Mouse (Mus musculus): ENCODE results near the gene Herpud1. TPM values are rescaled to one million over a fixed set of nuclear protein-coding genes. Genes with fewer than 3 reads are reported as not detected.

Herpud1 gene
- polyA plus RNA-seq, 1 experiment from 2014 or later, result 59.3 TPM

DNA sequence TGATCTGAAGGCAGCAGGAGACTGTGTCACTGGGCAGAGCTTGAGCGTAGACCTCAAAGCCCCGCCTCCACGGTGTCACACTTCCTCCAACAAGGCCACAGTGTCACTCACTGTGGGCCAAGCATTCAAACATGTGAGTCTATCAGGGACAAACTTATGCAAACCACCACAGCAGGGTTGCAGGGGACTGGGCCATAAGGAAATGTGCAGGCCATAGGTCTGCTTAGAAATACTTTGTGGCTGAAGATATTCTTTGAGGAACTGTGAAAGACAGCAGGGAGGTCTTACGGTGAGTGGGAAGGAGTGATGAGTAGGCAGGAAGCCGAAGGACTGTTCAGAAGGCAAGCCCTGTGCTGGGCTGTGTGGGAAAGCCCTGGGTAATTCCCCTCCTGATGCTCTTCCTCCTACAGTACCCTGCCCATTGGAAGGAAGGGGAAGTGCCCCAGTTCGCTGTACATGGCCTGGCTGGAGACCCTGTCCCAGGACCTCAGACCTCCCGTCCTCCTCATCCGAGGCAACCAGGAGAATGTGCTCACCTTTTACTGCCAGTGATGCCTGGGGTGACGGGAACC is 20.7 kb upstream of the Herpud1 start:
- H3K27ac ChIP-seq (ENCODE audit: low read depth, low read length), result no peak overlapping the region
- H3K4me3 ChIP-seq (ENCODE audit: low read depth, low read length), result no peak overlapping the region
- no peak overlapping the region for H3K9ac ChIP-seq (ENCODE audit: low read length)
- no peaks in the 10 kb centered on the region for H3K27me3 ChIP-seq (ENCODE audit: control insufficient read depth, insufficient read depth, low read length)
- DNase-seq (ENCODE audit: low spot score) (no peak), ATAC-seq (ENCODE audit: insufficient read depth, low FRiP score, low TSS enrichment) (no peak)
- no peak overlapping the region for H3K4me2 ChIP-seq (ENCODE audit: low read depth)
- H3K36me3 ChIP-seq (ENCODE audit: control insufficient read depth, insufficient read depth, low read length), result no peaks in the 10 kb centered on the region
- WGBS, result 87% methylated on average over 9 of the region's 9 CpGs
- H3K4me1 ChIP-seq (ENCODE audit: control insufficient read depth, insufficient read depth, low read length), result no peaks in the 10 kb centered on the region
- H3K9me3 ChIP-seq (ENCODE audit: control insufficient read depth, low read length), result no peaks in the 10 kb centered on the region

DNA sequence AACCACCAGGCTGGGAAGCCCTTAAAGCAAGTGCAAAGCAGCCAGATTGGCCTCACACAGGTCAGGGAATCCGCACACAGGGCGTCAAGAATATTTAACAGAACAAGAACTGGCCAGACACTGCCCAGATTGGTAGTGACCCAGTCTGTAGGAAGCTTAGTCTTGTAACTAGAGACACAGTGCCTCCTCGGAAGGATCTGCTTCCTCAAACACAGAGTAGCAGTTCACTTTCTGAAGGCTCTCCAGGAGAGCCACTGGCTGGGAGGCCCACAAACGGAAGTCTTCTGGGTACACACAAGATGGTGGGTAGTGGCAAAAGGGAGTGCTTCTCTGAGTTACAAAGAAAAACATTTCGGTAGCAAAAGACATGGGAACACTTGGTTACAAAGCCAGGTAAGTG is 15.4 kb upstream of the Herpud1 start:
- Histone ChIP-seq H3K4me2 (ENCODE audit: low read depth) (no peak overlapping the region), H3K36me3 (ENCODE audit: control insufficient read depth, insufficient read depth, low read length) (no peaks in the 10 kb centered on the region), H3K9me3 (ENCODE audit: control insufficient read depth, low read length) (no peaks in the 10 kb centered on the region), H3K4me3 (ENCODE audit: low read depth, low read length) (no peak overlapping the region), H3K9ac (ENCODE audit: low read length) (no peak overlapping the region), H3K27ac (ENCODE audit: low read depth, low read length) (no peak overlapping the region), H3K4me1 (ENCODE audit: control insufficient read depth, insufficient read depth, low read length) (no peaks in the 10 kb centered on the region), H3K27me3 (ENCODE audit: control insufficient read depth, insufficient read depth, low read length) (no peaks in the 10 kb centered on the region)
- 86% methylated on average over 5 of the region's 5 CpGs for WGBS
- DNase-seq (ENCODE audit: low spot score) (no peak), ATAC-seq (ENCODE audit: insufficient read depth, low FRiP score, low TSS enrichment) (no peak)

DNA sequence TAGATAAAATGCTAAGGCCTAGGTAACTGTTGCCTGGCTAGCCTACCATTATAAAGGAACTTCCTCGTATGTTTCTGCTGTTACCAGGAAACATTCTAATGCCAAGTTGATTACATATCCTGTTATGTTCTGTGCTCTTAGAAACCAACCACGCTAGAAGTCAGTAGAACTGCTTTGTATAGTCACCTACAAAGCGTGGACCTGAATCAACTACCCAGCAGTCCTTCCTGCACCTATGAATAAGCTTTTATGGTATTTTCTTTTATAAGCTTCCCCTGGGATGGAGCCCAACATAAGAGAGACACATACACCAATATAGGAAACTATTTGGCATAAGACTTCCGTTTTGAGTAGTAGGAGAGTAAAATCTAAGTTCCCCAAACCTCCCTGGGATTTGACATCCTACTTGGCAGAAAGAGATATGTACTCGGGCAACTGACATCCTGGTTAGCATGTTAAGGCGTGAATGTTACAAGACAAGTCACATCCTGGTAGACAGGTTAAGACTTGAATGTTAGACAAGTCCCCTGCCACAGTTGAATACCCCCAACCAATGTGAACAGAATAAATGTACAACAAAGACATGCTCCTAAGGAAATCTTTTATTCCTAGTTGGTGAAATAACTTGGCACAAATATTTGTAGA is 13.2 kb upstream of the Herpud1 start:
- H3K9me3 ChIP-seq (ENCODE audit: control insufficient read depth, low read length), result no peaks in the 10 kb centered on the region
- DNase-seq (ENCODE audit: low spot score) (no peak), ATAC-seq (ENCODE audit: insufficient read depth, low FRiP score, low TSS enrichment) (no peak)
- H3K27me3 ChIP-seq (ENCODE audit: control insufficient read depth, insufficient read depth, low read length), result no peaks in the 10 kb centered on the region
- H3K4me1 ChIP-seq (ENCODE audit: control insufficient read depth, insufficient read depth, low read length), result no peaks in the 10 kb centered on the region
- no peak overlapping the region for H3K4me3 ChIP-seq (ENCODE audit: low read depth, low read length)
- WGBS, result 85% methylated on average over 6 of the region's 6 CpGs
- H3K36me3 ChIP-seq (ENCODE audit: control insufficient read depth, insufficient read depth, low read length), result no peaks in the 10 kb centered on the region
- no peak overlapping the region for H3K27ac ChIP-seq (ENCODE audit: low read depth, low read length)
- no peak overlapping the region for H3K4me2 ChIP-seq (ENCODE audit: low read depth)
- H3K9ac ChIP-seq (ENCODE audit: low read length), result no peak overlapping the region

DNA sequence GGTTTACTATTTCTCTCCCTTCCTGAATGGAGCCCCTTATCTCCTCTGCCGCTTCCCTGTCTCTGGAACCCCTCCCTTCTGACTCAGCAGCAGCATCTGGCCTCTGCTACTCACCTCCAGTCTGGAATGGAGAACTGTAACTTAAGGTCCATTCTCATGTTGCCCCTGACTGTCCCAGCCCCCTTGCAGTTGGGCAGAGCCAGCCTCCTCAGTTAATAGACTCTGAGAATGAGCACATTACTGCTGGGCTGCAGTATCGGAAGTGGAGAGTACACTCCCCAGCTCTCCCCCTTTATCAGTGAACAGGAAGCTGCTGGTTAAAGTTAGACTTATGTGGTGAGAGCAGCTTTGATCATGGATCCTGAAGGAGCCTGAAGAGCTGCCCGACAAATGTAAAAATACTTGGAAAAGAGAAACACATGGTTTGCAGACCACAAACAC is 10.7 kb upstream of the Herpud1 start:
- no peaks in the 10 kb centered on the region for H3K36me3 ChIP-seq (ENCODE audit: control insufficient read depth, insufficient read depth, low read length)
- no peak overlapping the region for H3K4me3 ChIP-seq (ENCODE audit: low read depth, low read length)
- H3K4me2 ChIP-seq (ENCODE audit: low read depth), result no peak overlapping the region
- no peaks in the 10 kb centered on the region for H3K27me3 ChIP-seq (ENCODE audit: control insufficient read depth, insufficient read depth, low read length)
- no peaks in the 10 kb centered on the region for H3K9me3 ChIP-seq (ENCODE audit: control insufficient read depth, low read length)
- H3K27ac ChIP-seq (ENCODE audit: low read depth, low read length), result no peak overlapping the region
- H3K9ac ChIP-seq (ENCODE audit: low read length), result no peak overlapping the region
- ATAC-seq (ENCODE audit: insufficient read depth, low FRiP score, low TSS enrichment) (no peak), DNase-seq (ENCODE audit: low spot score) (no peak)
- no peaks in the 10 kb centered on the region for H3K4me1 ChIP-seq (ENCODE audit: control insufficient read depth, insufficient read depth, low read length)
- 78% methylated on average over 3 of the region's 3 CpGs for WGBS

DNA sequence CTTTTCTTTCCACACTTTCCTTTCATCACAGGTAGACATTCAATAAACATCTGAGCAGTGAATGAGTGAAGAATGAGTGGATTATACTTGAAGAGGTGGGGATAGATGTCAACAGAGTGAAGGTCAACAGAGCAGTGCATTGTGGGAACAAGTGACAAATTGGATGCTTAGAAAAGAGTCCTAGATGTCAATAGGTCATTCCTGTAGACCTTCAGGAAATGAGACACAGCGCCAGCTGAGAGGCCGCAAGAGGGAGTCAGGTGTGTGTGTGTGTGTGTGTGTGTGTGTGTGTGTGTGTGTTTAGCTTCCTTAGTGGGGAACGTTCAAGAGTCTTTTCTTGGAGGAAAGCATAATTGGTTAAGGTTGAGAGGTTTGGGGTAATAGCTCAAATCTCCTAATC is 10.1 kb upstream of the Herpud1 start:
- H3K36me3 ChIP-seq (ENCODE audit: control insufficient read depth, insufficient read depth, low read length), result no peaks in the 10 kb centered on the region
- H3K4me2 ChIP-seq (ENCODE audit: low read depth), result no peak overlapping the region
- ATAC-seq (ENCODE audit: insufficient read depth, low FRiP score, low TSS enrichment), result no peak
- no peak overlapping the region for H3K27ac ChIP-seq (ENCODE audit: low read depth, low read length)
- no peak overlapping the region for H3K9ac ChIP-seq (ENCODE audit: low read length)
- 88% methylated on average over 3 of the region's 3 CpGs for WGBS
- no peak overlapping the region for H3K4me3 ChIP-seq (ENCODE audit: low read depth, low read length)
- no peak for DNase-seq (ENCODE audit: low spot score)
- no peaks in the 10 kb centered on the region for H3K9me3 ChIP-seq (ENCODE audit: control insufficient read depth, low read length)
- no peaks in the 10 kb centered on the region for H3K27me3 ChIP-seq (ENCODE audit: control insufficient read depth, insufficient read depth, low read length)
- no peaks in the 10 kb centered on the region for H3K4me1 ChIP-seq (ENCODE audit: control insufficient read depth, insufficient read depth, low read length)

DNA sequence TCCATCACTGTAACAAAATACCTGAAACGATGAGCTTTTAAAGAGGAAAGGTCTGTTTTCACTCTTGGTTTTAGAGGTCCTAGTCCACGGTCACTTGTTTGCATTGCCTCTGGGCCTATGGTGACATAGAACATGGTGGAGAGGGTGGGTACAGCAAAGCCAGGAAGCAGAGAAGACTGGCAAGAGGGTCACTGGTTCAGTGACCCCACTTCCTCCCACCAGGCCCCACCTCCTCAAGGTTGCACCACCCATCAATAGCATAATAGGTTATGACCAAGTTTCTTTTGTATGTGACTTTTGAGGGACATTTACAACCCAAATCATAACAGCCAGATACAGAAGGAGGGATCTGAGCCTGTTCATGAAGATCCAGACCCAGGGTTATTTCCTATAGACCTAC is 9.7 kb upstream of the Herpud1 start:
- no peak overlapping the region for H3K27ac ChIP-seq (ENCODE audit: low read depth, low read length)
- no peaks in the 10 kb centered on the region for H3K36me3 ChIP-seq (ENCODE audit: control insufficient read depth, insufficient read depth, low read length)
- H3K27me3 ChIP-seq (ENCODE audit: control insufficient read depth, insufficient read depth, low read length), result no peaks in the 10 kb centered on the region
- DNase-seq (ENCODE audit: low spot score), result no peak
- H3K4me1 ChIP-seq (ENCODE audit: control insufficient read depth, insufficient read depth, low read length), result no peaks in the 10 kb centered on the region
- no peak overlapping the region for H3K9ac ChIP-seq (ENCODE audit: low read length)
- H3K4me2 ChIP-seq (ENCODE audit: low read depth), result no peak overlapping the region
- ATAC-seq (ENCODE audit: insufficient read depth, low FRiP score, low TSS enrichment), result no peak
- WGBS, result 96% methylated on average over 2 of the region's 2 CpGs
- no peaks in the 10 kb centered on the region for H3K9me3 ChIP-seq (ENCODE audit: control insufficient read depth, low read length)
- no peak overlapping the region for H3K4me3 ChIP-seq (ENCODE audit: low read depth, low read length)

DNA sequence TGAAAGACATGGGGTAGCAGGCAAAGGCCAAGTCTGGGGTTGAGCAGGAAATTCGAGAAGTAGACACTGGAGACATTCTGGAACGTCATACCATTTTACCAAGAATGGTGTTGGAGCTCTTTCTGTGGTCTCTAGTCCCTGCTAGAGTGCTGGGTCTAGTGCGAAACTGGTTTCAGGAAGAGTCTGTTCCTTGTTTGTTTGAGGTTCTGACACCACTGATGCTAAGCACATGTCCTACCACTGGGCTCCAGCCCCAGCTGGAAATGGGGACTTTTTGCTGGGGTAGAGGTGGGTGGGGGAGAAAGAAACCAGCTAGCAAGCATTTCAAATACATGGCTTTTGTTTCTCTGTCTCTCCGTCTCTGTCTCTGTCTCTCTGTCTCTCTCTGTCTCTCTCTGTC is 9.2 kb upstream of the Herpud1 start:
- H3K9me3 ChIP-seq (ENCODE audit: control insufficient read depth, low read length), result no peaks in the 10 kb centered on the region
- ATAC-seq (ENCODE audit: insufficient read depth, low FRiP score, low TSS enrichment) (no peak), DNase-seq (ENCODE audit: low spot score) (no peak)
- H3K9ac ChIP-seq (ENCODE audit: low read length), result no peak overlapping the region
- no peaks in the 10 kb centered on the region for H3K27me3 ChIP-seq (ENCODE audit: control insufficient read depth, insufficient read depth, low read length)
- WGBS, result 75% methylated on average over 4 of the region's 4 CpGs
- no peak overlapping the region for H3K4me2 ChIP-seq (ENCODE audit: low read depth)
- H3K36me3 ChIP-seq (ENCODE audit: control insufficient read depth, insufficient read depth, low read length), result no peaks in the 10 kb centered on the region
- H3K4me1 ChIP-seq (ENCODE audit: control insufficient read depth, insufficient read depth, low read length), result no peaks in the 10 kb centered on the region
- no peak overlapping the region for H3K27ac ChIP-seq (ENCODE audit: low read depth, low read length)
- H3K4me3 ChIP-seq (ENCODE audit: low read depth, low read length), result no peak overlapping the region

DNA sequence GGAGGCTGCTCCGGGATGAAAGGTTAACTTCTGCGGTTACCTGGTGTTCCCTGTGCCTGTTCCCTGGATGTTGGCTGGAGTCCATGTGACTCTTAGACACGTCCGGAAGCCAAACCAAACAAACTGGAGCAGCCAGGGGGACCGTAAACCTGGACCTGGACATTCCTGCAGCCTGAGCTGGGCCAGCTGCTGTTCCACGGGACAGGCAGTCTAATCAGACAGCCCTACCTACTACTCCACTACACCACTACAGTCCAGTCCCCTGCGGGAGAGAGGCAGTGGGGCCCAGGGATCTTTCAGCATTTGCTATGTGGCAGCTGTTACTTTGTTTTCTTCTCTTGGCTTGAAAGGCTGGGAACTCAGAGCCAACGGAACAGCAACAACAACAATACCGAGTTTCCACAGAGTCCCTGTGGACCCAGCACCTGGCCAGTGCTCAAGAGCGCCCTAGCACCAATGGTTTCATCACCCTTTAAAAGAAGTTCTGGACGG is 8.5 kb upstream of the Herpud1 start:
- ATAC-seq (ENCODE audit: insufficient read depth, low FRiP score, low TSS enrichment) (no peak), DNase-seq (ENCODE audit: low spot score) (no peak)
- 68% methylated on average over 11 of the region's 11 CpGs for WGBS
- Histone ChIP-seq H3K27ac (ENCODE audit: low read depth, low read length) (no peak overlapping the region), H3K4me3 (ENCODE audit: low read depth, low read length) (no peak overlapping the region), H3K9ac (ENCODE audit: low read length) (no peak overlapping the region), H3K27me3 (ENCODE audit: control insufficient read depth, insufficient read depth, low read length) (no peaks in the 10 kb centered on the region), H3K4me1 (ENCODE audit: control insufficient read depth, insufficient read depth, low read length) (no peaks in the 10 kb centered on the region), H3K4me2 (ENCODE audit: low read depth) (no peak overlapping the region), H3K9me3 (ENCODE audit: control insufficient read depth, low read length) (no peaks in the 10 kb centered on the region), H3K36me3 (ENCODE audit: control insufficient read depth, insufficient read depth, low read length) (no peaks in the 10 kb centered on the region)

DNA sequence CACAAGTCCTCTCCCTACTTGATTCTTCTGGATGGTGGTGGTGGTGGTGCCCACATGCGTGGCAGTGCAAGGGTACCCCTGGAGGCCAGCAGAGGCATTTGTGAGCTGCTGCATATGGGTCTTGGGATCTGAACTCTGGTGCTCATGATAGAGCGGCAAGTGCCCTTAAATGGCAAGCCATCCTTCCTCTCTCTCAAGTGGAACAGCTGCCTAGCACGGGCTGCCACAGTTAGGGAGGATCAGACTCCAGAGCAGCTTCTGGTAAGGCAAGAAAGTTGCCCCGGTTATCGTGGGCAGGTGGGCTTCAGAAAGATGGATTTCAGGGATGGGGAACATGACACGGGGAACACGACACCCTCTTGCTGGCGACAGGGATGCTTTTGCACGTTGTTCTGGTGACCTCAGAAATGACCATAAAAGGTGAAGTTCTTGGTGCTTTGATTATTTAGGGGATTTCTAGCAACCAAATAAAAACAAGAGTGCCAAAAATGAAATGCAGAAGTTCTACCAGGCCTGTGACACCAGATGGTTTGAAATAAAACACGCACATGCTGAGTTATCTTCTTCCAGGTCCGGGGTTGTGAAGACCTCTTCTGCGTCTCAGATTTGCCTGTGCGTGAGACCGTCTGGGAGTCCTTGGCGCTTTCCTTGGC is 7.3 kb upstream of the Herpud1 start:
- 86% methylated on average over 15 of the region's 15 CpGs for WGBS
- Histone ChIP-seq H3K9me3 (ENCODE audit: control insufficient read depth, low read length) (no peaks in the 10 kb centered on the region), H3K27me3 (ENCODE audit: control insufficient read depth, insufficient read depth, low read length) (no peaks in the 10 kb centered on the region), H3K9ac (ENCODE audit: low read length) (no peak overlapping the region), H3K4me3 (ENCODE audit: low read depth, low read length) (no peak overlapping the region), H3K36me3 (ENCODE audit: control insufficient read depth, insufficient read depth, low read length) (no peaks in the 10 kb centered on the region), H3K4me1 (ENCODE audit: control insufficient read depth, insufficient read depth, low read length) (no peaks in the 10 kb centered on the region), H3K27ac (ENCODE audit: low read depth, low read length) (no peak overlapping the region), H3K4me2 (ENCODE audit: low read depth) (no peak overlapping the region)
- DNase-seq (ENCODE audit: low spot score) (no peak), ATAC-seq (ENCODE audit: insufficient read depth, low FRiP score, low TSS enrichment) (no peak)
